Mouse (Mus musculus): ENCODE data around the gene Ica1.

DNA sequence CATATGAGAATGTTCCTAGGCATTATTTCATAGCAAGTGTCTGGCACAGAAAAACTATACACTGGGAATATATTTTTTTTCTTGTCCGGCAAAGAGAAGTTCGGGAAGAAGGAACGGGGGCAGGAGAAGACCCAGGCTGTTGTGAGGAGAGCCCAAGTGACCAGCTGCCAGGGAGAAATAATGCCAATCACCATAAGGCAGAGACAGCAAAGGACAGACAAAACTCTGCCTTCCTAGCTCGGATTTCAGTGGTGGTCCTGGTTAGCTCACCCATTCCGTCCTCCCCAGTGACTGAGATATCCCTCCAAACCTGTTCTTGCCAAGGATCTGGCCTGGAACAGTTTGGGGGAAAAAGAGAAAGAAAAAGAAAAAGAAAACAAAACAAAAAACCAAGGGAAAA is 113.3 kb downstream of the Ica1 start:
- TF ChIP-seq CTCF (IDR thresholded peaks at IDR 0.05 in 2 of 3, conservative IDR thresholded peaks at IDR 0.05 in 1 of 3; ENCODE audit: control insufficient read depth in 1 of 3, insufficient read depth in 1 of 3, low read depth in 2 of 3, low read length in 3 of 3, poor library complexity in 1 of 3, severe bottlenecking in 1 of 3), result no peak
- no peak for TF ChIP-seq RCOR1 (IDR thresholded peaks at IDR 0.05; ENCODE audit: low read depth, low read length)
- no peak for TF ChIP-seq BHLHE40 (IDR thresholded peaks at IDR 0.05; ENCODE audit: borderline replicate concordance, low read depth, low read length)
- no peak for TF ChIP-seq NRF1 (IDR thresholded peaks at IDR 0.05; ENCODE audit: insufficient read depth, low read depth, low read length, poor library complexity, severe bottlenecking)
- TF ChIP-seq POLR2A (IDR thresholded peaks at IDR 0.05; ENCODE audit: control insufficient read depth in 1 of 2, insufficient read depth in 1 of 2, low read depth in 1 of 2, low read length in 2 of 2, poor library complexity in 1 of 2), result no peak
- no peak for TF ChIP-seq UBTF (IDR thresholded peaks at IDR 0.05; ENCODE audit: borderline replicate concordance, insufficient read depth, low read depth, low read length)
- TF ChIP-seq GATA1 (IDR thresholded peaks at IDR 0.05; ENCODE audit: low read depth, low read length), result no peak
- TF ChIP-seq MAX (IDR thresholded peaks at IDR 0.05; ENCODE audit: low read length), result no peak
- no peak for TF ChIP-seq MXI1 (IDR thresholded peaks at IDR 0.05; ENCODE audit: low read depth, low read length)
